Mouse (Mus musculus) MEL (cell line): ENCODE data around the gene Chmp2b.

Experiments used
- CHD2 ChIP-seq: IDR thresholded peaks from 2 replicates; pipeline ENCODE4 v1.6.1; 2011; ENCODE audit warnings: low read length, improper control_type of control experiment
- CTCF ChIP-seq, 3 experiments: IDR thresholded peaks in 2 of 3; conservative IDR thresholded peaks in 1 of 3; 2 replicates each; pipeline ENCODE4 v1.5.1; 2011 to 2012; ENCODE audit warnings: low read length in 3 of 3, low read depth in 2 of 3, mild to moderate bottlenecking in 2 of 3, improper control_type of control experiment in 1 of 3, inconsistent platforms in 1 of 3, mixed read lengths in 1 of 3, moderate library complexity in 1 of 3; ENCODE audit not compliant: control insufficient read depth in 1 of 3, insufficient read depth in 1 of 3, poor library complexity in 1 of 3, severe bottlenecking in 1 of 3
- ELF1 ChIP-seq: IDR thresholded peaks from 2 replicates; pipeline ENCODE4 v1.6.1; 2014; ENCODE audit warnings: low read depth, mild to moderate bottlenecking, inconsistent platforms, low read length, improper control_type of control experiment, moderate library complexity
- HCFC1 ChIP-seq: IDR thresholded peaks from 2 replicates; pipeline ENCODE4 v1.6.1; 2012; ENCODE audit warnings: low read depth, mild to moderate bottlenecking, inconsistent platforms, low read length, improper control_type of control experiment, moderate library complexity
- MAFK ChIP-seq: IDR thresholded peaks from 2 replicates; pipeline ENCODE4 v1.6.1; 2011; ENCODE audit warnings: low read depth, mild to moderate bottlenecking, low read length, improper control_type of control experiment, borderline replicate concordance
- MAX ChIP-seq: IDR thresholded peaks from 2 replicates; pipeline ENCODE4 v1.6.1; 2011; ENCODE audit warnings: low read length, improper control_type of control experiment
- MAZ ChIP-seq: IDR thresholded peaks from 2 replicates; pipeline ENCODE4 v1.6.1; 2012; ENCODE audit warnings: low read depth, mild to moderate bottlenecking, inconsistent platforms, low read length, improper control_type of control experiment
- MEF2A ChIP-seq: IDR thresholded peaks from 2 replicates; pipeline ENCODE4 v1.6.1; 2014; ENCODE audit warnings: low read depth, mild to moderate bottlenecking, inconsistent platforms, low read length, improper control_type of control experiment; ENCODE audit not compliant: poor library complexity, insufficient replicate concordance, severe bottlenecking; ENCODE audit errors: extremely low read depth
- MXI1 ChIP-seq: IDR thresholded peaks from 2 replicates; pipeline ENCODE4 v1.6.1; 2011; ENCODE audit warnings: mild to moderate bottlenecking, low read depth, low read length, improper control_type of control experiment
- NRF1 ChIP-seq: IDR thresholded peaks from 2 replicates; pipeline ENCODE4 v1.6.1; 2014; ENCODE audit warnings: low read depth, mild to moderate bottlenecking, inconsistent platforms, low read length, improper control_type of control experiment, moderate library complexity; ENCODE audit not compliant: poor library complexity, insufficient read depth, severe bottlenecking
- POLR2A ChIP-seq, 2 experiments: IDR thresholded peaks; 2 replicates each; pipeline ENCODE4 v1.6.1; 2011 to 2012; ENCODE audit warnings: low read length in 2 of 2, mild to moderate bottlenecking in 2 of 2, control low read depth in 1 of 2, improper control_type of control experiment in 1 of 2, low read depth in 1 of 2, moderate library complexity in 1 of 2; ENCODE audit not compliant: control insufficient read depth in 1 of 2, insufficient read depth in 1 of 2, poor library complexity in 1 of 2
- RCOR1 ChIP-seq: IDR thresholded peaks from 2 replicates; pipeline ENCODE4 v1.6.1; 2012; ENCODE audit warnings: low read depth, mild to moderate bottlenecking, inconsistent platforms, low read length, improper control_type of control experiment
- SMC3 ChIP-seq: IDR thresholded peaks from 2 replicates; pipeline ENCODE4 v1.6.1; 2011; ENCODE audit warnings: low read depth, low read length, improper control_type of control experiment
- TAL1 ChIP-seq: IDR thresholded peaks from 2 replicates; pipeline ENCODE4 v1.6.1; 2012; ENCODE audit warnings: mild to moderate bottlenecking, inconsistent platforms, low read length, moderate library complexity, mixed read lengths

GRCm38 (mm10) chr16:65543676-65544293 lies 18.7 kb downstream of the Chmp2b start:
- TF ChIP-seq RCOR1 = no peak
- TF ChIP-seq POLR2A (IDR thresholded peaks at IDR 0.05; ENCODE audit: control insufficient read depth in 1 of 2, insufficient read depth in 1 of 2, low read depth in 1 of 2, low read length in 2 of 2, poor library complexity in 1 of 2) = no peak
- no peak for TF ChIP-seq CTCF (IDR thresholded peaks at IDR 0.05 in 2 of 3, conservative IDR thresholded peaks at IDR 0.05 in 1 of 3; ENCODE audit: control insufficient read depth in 1 of 3, insufficient read depth in 1 of 3, low read depth in 2 of 3, low read length in 3 of 3, poor library complexity in 1 of 3, severe bottlenecking in 1 of 3)
- no peak for TF ChIP-seq CHD2
- no peak for TF ChIP-seq SMC3
- TF ChIP-seq MEF2A = no peak
- TF ChIP-seq MXI1 = no peak
- no peak for TF ChIP-seq MAX
- no peak for TF ChIP-seq MAFK
- TF ChIP-seq HCFC1 = no peak
- TF ChIP-seq ELF1 = no peak
- no peak for TF ChIP-seq MAZ
- no peak for TF ChIP-seq NRF1
- no peak for TF ChIP-seq TAL1
